Mouse (Mus musculus) adrenal gland, postnatal 25 days (tissue): ENCODE data around the gene Cfap157. TPM values are rescaled to one million over a fixed set of nuclear protein-coding genes. Genes with fewer than 3 reads are reported as not detected.

Source experiments
- DNase-seq: peaks from one replicate; pipeline ENCODE4 v3.0.0; 2021; ENCODE audit warnings: mixed read lengths
- long read RNA-seq: library from polyadenylated mRNA; stranded (forward); transcript quantifications from one replicate; pipeline ENCODE4 v2.0.0, GENCODE M21; 2021
- total RNA-seq: library from RNA; stranded (reverse); gene quantifications from 2 replicates; pipeline ENCODE4 v1.2.3, GENCODE M21; 2021

The Cfap157 gene
- not detected in 2 replicates for total RNA-seq
- long read RNA-seq, result 0 reads

GRCm38 (mm10) chr2:32784048-32784681, at the start of gene Cfap157:
Gene Cfap157 (minus strand): TSS chr2:32784428.
- no peak for DNase-seq

- DNase-seq, result no peak
These were observed 44.9 kb upstream of the Cfap157 start for GRCm38 (mm10) chr2:32828979-32829676.

GRCm38 (mm10) chr2:32825796-32826195, 41.6 kb upstream of the Cfap157 start:
- no peak for DNase-seq

GRCm38 (mm10) chr2:32824778-32825177, 40.5 kb upstream of the Cfap157 start:
- DNase-seq, result no peak

- DNase-seq, result no peak
These were observed 40.0 kb upstream of the Cfap157 start for GRCm38 (mm10) chr2:32824181-32824580.

- DNase-seq, result no peak
These were observed 39.4 kb upstream of the Cfap157 start for GRCm38 (mm10) chr2:32823579-32824154.

GRCm38 (mm10) chr2:32823153-32823552, 38.9 kb upstream of the Cfap157 start:
- no peak for DNase-seq

GRCm38 (mm10) chr2:32822643-32823042, 38.4 kb upstream of the Cfap157 start:
- no peak for DNase-seq

GRCm38 (mm10) chr2:32821041-32821802, 37.0 kb upstream of the Cfap157 start:
- peak; percentile 45 for DNase-seq

GRCm38 (mm10) chr2:32818208-32818607, 34.0 kb upstream of the Cfap157 start:
- no peak for DNase-seq

- DNase-seq, result no peak
These were observed 33.4 kb upstream of the Cfap157 start for GRCm38 (mm10) chr2:32817589-32817988.

- no peak for DNase-seq
These were observed 32.8 kb upstream of the Cfap157 start for GRCm38 (mm10) chr2:32816946-32817581.

GRCm38 (mm10) chr2:32816497-32816896, 32.3 kb upstream of the Cfap157 start:
- no peak for DNase-seq

GRCm38 (mm10) chr2:32811959-32812358, 27.7 kb upstream of the Cfap157 start:
- no peak for DNase-seq

- no peak for DNase-seq
These were observed 24.8 kb upstream of the Cfap157 start for GRCm38 (mm10) chr2:32808816-32809566.

- DNase-seq, result no peak
These were observed 14.2 kb upstream of the Cfap157 start for GRCm38 (mm10) chr2:32798251-32798962.

GRCm38 (mm10) chr2:32795748-32796418, 11.7 kb upstream of the Cfap157 start:
- no peak for DNase-seq

GRCm38 (mm10) chr2:32791297-32791696, 7.1 kb upstream of the Cfap157 start:
- no peak for DNase-seq

- no peak for DNase-seq
These were observed 4.4 kb upstream of the Cfap157 start for GRCm38 (mm10) chr2:32788581-32788980.

GRCm38 (mm10) chr2:32787176-32787575, 2.9 kb upstream of the Cfap157 start:
- DNase-seq, result no peak
